Mouse (Mus musculus) small intestine, adult 2 months (tissue): ENCODE data around the gene Fyn.

Experiments
- CTCF ChIP-seq: fragments of 200-500 bp; IDR thresholded peaks from 2 replicates; pipeline ENCODE4 v1.5.1; 2012; ENCODE audit warnings: low read depth, mild to moderate bottlenecking, control low read depth, inconsistent platforms, low read length, moderate library complexity, mixed read lengths; ENCODE audit not compliant: insufficient replicate concordance, insufficient read length; ENCODE audit errors: extremely low read depth
- POLR2A ChIP-seq: fragments of 200-500 bp; IDR thresholded peaks from 2 replicates; pipeline ENCODE4 v1.6.1; 2012; ENCODE audit warnings: low read depth, mild to moderate bottlenecking, control low read depth, inconsistent platforms, low read length, moderate library complexity

GRCm38 (mm10) chr10:39485939-39486338, 117.3 kb downstream of the Fyn start:
- no peak for TF ChIP-seq POLR2A
- no peak for TF ChIP-seq CTCF
